Mouse (Mus musculus) intestine, embryonic 16.5 days (tissue): Measurements from ENCODE around the gene Fam98c. TPM values are rescaled to one million over a fixed set of nuclear protein-coding genes. Genes with fewer than 3 reads are reported as not detected.

Experiments used
- ATAC-seq: fragments of 200-750 bp; cut with Nextera tagmentation; 2 replicates; pipeline ENCODE4 v1.8.0; 2017; ENCODE audit warnings: moderate TSS enrichment, moderate library complexity
- H3K27ac ChIP-seq: fragments of 300-500 bp; sonication (generic); 2 replicates; pipeline ENCODE4 v1.5.1; 2014; ENCODE audit warnings: mild to moderate bottlenecking, low read length
- H3K27me3 ChIP-seq: fragments of 300-500 bp; sonication (generic); replicated peaks from 2 replicates; pipeline ENCODE4 v1.6.1; 2014; ENCODE audit warnings: low read length, control low read depth, mixed read lengths; ENCODE audit not compliant: control insufficient read depth, insufficient read depth
- H3K36me3 ChIP-seq: fragments of 300-500 bp; sonication (generic); 2 replicates; pipeline ENCODE4 v1.6.1; 2014; ENCODE audit warnings: low read length, control low read depth; ENCODE audit not compliant: control insufficient read depth, insufficient read depth
- H3K4me1 ChIP-seq: fragments of 300-500 bp; sonication (generic); 2 replicates; pipeline ENCODE4 v1.6.1; 2014; ENCODE audit warnings: low read length, control low read depth, mixed read lengths; ENCODE audit not compliant: control insufficient read depth, insufficient read depth
- H3K4me2 ChIP-seq: fragments of 300-500 bp; sonication (generic); 2 replicates; pipeline ENCODE4 v1.6.1; 2014; ENCODE audit warnings: low read depth, low read length, control low read depth
- H3K4me3 ChIP-seq: fragments of 300-500 bp; sonication (generic); 2 replicates; pipeline ENCODE4 v1.5.1; 2014; ENCODE audit warnings: mild to moderate bottlenecking, low read length
- H3K9ac ChIP-seq: fragments of 300-500 bp; sonication (generic); 2 replicates; pipeline ENCODE4 v1.6.1; 2014; ENCODE audit warnings: low read depth, low read length
- H3K9me3 ChIP-seq: fragments of 300-500 bp; sonication (generic); 2 replicates; pipeline ENCODE4 v1.6.1; 2016; ENCODE audit warnings: low read length, control low read depth; ENCODE audit not compliant: control insufficient read depth
- WGBS: fragments of 180-500 bp; shearing (Covaris S2); extraction: QIAGEN DNeasy Blood & Tissue Kit; methylation state at CpG from one replicate; pipeline ENCODE4 v1.1.7; 2014; 5-methylcytosine and 5-hydroxymethylcytosine counted together
- polyA plus RNA-seq: library from polyadenylated mRNA; unstranded; fragments of >200 nt; fragmentation: Nextera tagmentation; extraction: Ambion mirVana; gene quantifications from 2 replicates; pipeline ENCODE4 v1.2.1, GENCODE M21; 2015

Fam98c gene
- polyA plus RNA-seq, 1 experiment from 2014 or later: 52.5 TPM

DNA sequence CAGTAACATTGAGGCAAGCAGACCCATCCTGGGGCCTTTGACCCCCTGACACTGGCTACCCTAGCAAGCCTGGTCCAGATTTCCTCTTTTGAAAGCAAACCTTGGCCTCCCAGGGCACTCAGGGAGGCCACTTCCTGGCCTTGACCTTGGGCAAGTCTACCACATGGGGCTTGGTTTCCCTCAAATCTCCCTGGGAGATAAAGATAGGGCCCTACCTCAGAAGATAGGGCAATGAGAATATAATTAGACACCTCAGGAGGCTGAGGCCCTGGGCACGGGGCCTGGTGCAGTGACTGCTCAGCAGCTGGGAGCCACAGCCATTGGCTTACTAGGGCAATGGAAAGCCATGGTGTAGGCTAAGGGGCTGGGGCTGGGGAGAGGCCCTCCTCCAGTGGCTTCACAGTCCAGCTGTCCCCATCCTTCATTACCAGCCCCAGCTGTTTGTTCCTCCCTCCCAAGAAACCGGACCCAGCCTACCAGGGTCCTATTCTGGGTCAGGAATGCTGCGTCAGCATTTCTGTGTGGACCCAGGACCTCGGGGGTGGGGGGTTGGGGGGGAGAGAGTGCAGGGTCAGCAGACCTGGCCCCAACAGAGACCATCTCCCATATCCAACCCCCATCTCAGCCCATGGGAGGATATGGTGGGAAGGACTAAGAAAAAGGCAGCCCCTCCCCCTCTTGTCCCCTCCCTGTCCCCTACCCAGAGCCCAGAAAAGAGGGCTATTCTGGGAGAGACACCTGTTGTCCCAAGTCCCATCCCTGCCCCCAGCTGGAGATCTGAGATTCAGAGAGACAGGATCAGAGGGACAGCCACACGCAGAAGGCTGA is 32.3 kb downstream of the Fam98c start:
- Histone ChIP-seq H3K27me3 (no peaks in the 10 kb centered on the region), H3K9me3 (no peaks in the 10 kb centered on the region), H3K36me3 (no peaks in the 10 kb centered on the region), H3K4me2 (peak overlapping the region; percentile 95; the same call in 1 of the 2 replicates), H3K4me3 (0 out of 2 replicates have a peak overlapping the region, but pooled peaks have one; percentile 53), H3K4me1 (peaks cover 20% of the 10 kb centered on the region), H3K9ac (no peak overlapping the region), H3K27ac (no peak overlapping the region)
- 43% methylated on average over 5 of the region's 5 CpGs for WGBS
- peak; percentile 41 for ATAC-seq

DNA sequence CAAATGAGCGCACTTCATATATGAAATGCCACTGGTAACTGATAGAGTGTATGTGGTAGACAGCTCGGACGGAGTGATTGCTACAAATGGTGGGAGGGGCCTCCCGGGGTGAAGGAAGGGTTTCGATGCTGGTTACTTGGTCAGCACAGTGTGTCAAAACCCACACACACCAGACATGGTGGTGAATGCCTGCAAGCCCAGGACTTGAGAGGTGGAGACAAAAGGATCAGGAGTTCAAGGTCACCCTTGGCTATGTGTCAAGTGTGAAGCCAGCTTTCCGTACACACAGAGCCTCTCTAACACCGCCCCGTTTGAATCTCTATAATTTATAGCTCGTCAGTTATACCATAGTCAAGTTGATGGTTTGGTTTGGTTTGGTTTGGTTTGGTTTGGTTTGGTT is 33.2 kb downstream of the Fam98c start:
- no peaks in the 10 kb centered on the region for H3K9me3 ChIP-seq
- H3K4me1 ChIP-seq: peaks cover 20% of the 10 kb centered on the region
- H3K4me2 ChIP-seq: no peak overlapping the region
- H3K9ac ChIP-seq: no peak overlapping the region
- no peak overlapping the region for H3K4me3 ChIP-seq
- ATAC-seq: no peak
- no peak overlapping the region for H3K27ac ChIP-seq
- WGBS: 91% methylated on average over 9 of the region's 9 CpGs
- H3K36me3 ChIP-seq: no peaks in the 10 kb centered on the region
- H3K27me3 ChIP-seq: no peaks in the 10 kb centered on the region

DNA sequence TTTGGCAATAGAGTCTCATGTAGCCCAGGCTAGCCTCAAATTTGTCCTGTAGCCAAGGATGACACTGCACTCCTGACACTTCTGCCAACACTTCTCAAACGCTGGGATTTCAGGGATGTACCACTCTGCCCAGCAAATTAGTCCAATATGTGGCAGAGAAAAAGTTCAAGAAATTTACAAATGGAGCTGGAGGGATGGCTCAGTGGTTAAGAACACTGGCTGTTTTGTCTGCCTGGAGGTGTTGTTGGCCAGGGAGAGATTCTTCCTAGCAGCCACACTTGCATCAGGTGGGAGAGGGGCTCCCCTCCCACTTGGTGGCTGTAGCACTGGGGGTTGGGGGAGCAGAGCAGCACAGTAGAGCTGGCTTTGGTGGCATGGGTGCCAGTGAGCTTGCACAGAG is 36.5 kb downstream of the Fam98c start:
- WGBS: 80% methylated on average over 1 of the region's 1 CpGs
- no peak overlapping the region for H3K9ac ChIP-seq

DNA sequence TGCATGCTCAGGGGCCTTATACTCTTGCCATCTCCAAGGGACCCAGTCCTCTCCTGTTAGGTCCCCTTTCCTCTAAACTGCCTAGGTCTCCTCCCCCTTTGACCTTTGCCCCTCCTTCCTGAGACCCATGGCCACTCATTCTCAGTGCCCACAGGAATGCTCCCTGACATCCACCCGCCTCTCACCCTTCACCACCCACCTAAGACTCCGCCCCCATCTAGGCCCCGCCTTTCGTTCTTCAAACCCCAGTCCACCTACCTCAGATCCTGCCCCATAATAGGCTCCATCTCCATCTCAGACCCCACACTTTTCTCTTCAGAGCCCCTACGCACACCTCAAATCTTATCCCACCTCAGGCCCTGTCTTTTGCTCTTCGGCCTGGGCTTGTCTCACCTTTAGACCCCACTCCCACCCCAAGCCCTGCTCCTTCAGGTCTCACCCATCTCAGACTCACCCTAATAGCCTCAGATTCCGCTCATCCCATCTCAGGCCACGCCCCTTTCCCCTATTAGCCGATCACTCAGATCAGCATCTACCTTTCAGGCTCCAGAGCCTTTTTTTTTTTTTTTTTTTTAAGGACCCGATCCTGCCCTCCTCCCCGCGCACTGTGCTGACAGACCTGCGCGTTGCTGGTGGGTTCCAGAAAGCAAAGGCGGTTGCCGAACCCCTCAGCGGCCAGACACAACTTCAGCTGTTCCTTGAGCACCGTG is 37.7 kb downstream of the Fam98c start:
- 20% methylated on average over 18 of the region's 18 CpGs for WGBS
- Histone ChIP-seq H3K9ac (no peak overlapping the region), H3K4me3 (no peak overlapping the region), H3K27me3 (no peaks in the 10 kb centered on the region), H3K4me1 (no peaks in the 10 kb centered on the region; the same call in 1 of the 2 replicates), H3K27ac (no peak overlapping the region), H3K4me2 (no peak overlapping the region), H3K36me3 (no peaks in the 10 kb centered on the region), H3K9me3 (no peaks in the 10 kb centered on the region)
- no peak for ATAC-seq

More for the DNA sequence above, 36.5 kb downstream of the Fam98c start:
- no peaks in the 10 kb centered on the region for H3K36me3 ChIP-seq
- no peak overlapping the region for H3K27ac ChIP-seq
- peaks cover 12% of the 10 kb centered on the region for H3K4me1 ChIP-seq
- no peak for ATAC-seq
- H3K4me2 ChIP-seq: no peak overlapping the region
- H3K27me3 ChIP-seq: no peaks in the 10 kb centered on the region
- no peaks in the 10 kb centered on the region for H3K9me3 ChIP-seq
- H3K4me3 ChIP-seq: no peak overlapping the region

DNA sequence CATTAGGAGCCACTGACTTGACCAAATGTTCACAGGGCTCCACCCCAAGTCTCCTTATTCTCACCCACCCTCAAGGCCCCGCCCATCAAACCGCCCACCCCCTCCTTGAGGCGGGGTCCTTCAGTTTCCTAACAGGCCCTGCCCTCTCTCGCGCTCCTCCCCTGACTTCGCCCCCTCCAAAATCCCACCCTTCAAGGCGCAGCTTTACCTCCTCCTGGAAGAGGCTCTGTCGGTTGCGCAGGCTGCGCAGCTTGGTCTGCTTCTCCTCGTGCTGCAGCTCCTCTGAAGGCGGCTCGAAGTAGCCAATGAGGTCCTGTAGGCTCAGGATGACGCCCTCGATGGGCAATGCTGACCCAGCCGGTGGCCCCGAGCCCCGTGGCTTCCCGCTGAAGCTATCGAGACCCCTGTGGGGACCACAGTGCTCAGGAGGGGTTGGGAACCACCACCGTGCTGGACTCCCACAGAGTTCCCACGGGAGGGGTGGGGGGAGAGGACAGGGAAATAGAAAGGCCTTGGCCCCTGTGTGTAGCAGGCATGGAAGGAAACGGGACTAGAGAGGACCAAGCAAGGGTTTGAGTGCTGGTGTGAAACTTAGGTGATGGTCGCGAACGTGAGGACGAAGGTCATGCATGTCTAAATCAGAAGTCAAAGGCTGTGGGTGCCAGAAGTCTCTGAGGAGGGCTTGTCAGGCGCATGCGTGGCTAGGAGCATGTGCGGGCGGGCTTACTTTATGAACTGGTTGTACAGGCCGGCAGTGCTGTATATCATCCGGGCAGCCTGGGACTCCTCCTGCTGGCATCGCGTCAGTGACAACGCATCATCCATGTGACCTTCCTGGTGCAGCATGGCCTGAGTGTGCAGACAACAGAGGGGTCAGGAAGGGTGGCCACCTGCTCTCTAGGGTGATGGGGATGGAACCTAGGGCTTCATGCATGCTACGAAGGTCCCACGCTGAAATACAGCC is 46.8 kb downstream of the Fam98c start:
- Histone ChIP-seq H3K9me3 (no peaks in the 10 kb centered on the region), H3K4me1 (peaks cover 4% of the 10 kb centered on the region), H3K4me2 (peak overlapping the region; percentile 54), H3K9ac (peak overlapping the region; percentile 55), H3K4me3 (peak overlapping the region; percentile 27), H3K36me3 (no peaks in the 10 kb centered on the region), H3K27me3 (no peaks in the 10 kb centered on the region), H3K27ac (no peak overlapping the region)
- ATAC-seq: peak; percentile 71
- 24% methylated on average over 38 of the region's 38 CpGs for WGBS

Other genes starting within 250 kb of the Fam98c start
- 402 and 447 TPM in 2 replicates for gene Actn4, start 193.9 kb downstream of the Fam98c start, polyA plus RNA-seq
- gene Eif3k, start 174.4 kb downstream of the Fam98c start, polyA plus RNA-seq: 355 and 362 TPM in 2 replicates
- 6.9 and 7.3 TPM in 2 replicates for gene Map4k1, start 174.2 kb downstream of the Fam98c start, polyA plus RNA-seq
- gene Ryr1, start 31.1 kb downstream of the Fam98c start, polyA plus RNA-seq: 0.66 and 0.82 TPM in 2 replicates
- gene Rasgrp4, start 21.4 kb downstream of the Fam98c start, polyA plus RNA-seq: 0.43 and 0.59 TPM in 2 replicates
- 0.48 and 0.82 TPM in 2 replicates for gene Ggn, start 14.0 kb upstream of the Fam98c start, polyA plus RNA-seq
- 1.1 and 1.7 TPM in 2 replicates for gene Spred3, start 14.2 kb upstream of the Fam98c start, polyA plus RNA-seq
- gene Psmd8, start 24.5 kb upstream of the Fam98c start, polyA plus RNA-seq: 228 and 241 TPM in 2 replicates
- gene Catsperg1, start 57.8 kb upstream of the Fam98c start, polyA plus RNA-seq: 0.42 and 0.92 TPM in 2 replicates
- 2.5 TPM in 2 replicates for gene Kcnk6, start 76.3 kb upstream of the Fam98c start, polyA plus RNA-seq
- 83.1 and 83.7 TPM in 2 replicates for gene Yif1b, start 82.1 kb upstream of the Fam98c start, polyA plus RNA-seq
- gene 2200002D01Rik, start 92.2 kb upstream of the Fam98c start, polyA plus RNA-seq: 261 and 264 TPM in 2 replicates
- 626 and 672 TPM in 2 replicates for gene Spint2, start 125.7 kb upstream of the Fam98c start, polyA plus RNA-seq
- gene Ppp1r14a, start 133.1 kb upstream of the Fam98c start, polyA plus RNA-seq: 40.8 and 45.2 TPM in 2 replicates
- gene Dpf1, start 147.7 kb upstream of the Fam98c start, polyA plus RNA-seq: 6.2 and 6.8 TPM in 2 replicates